Mouse (Mus musculus) embryonic fibroblast, embryonic 13.5 days (primary cell): ENCODE results near the gene Camk2n1. TPM values are rescaled to one million over a fixed set of nuclear protein-coding genes. Genes with fewer than 3 reads are reported as not detected.
A peak's percentile ranks its signal among the peaks of the same experiment; 100 is the strongest.
"Not testable (repeated sequence)": the region's sequence is repeated elsewhere in the genome, so short reads cannot be mapped to it uniquely, and the experiment has no call there.

Experiments
- H3K27ac ChIP-seq: 2 replicates; pipeline ENCODE4 v1.5.1; 2012; ENCODE audit warnings: low read length, control low read depth, inconsistent platforms; ENCODE audit not compliant: insufficient read depth
- H3K4me1 ChIP-seq: 2 replicates; pipeline ENCODE4 v1.6.1; 2011; ENCODE audit warnings: low read length; ENCODE audit not compliant: control insufficient read depth, insufficient read depth
- H3K4me3 ChIP-seq: 2 replicates; pipeline ENCODE4 v1.5.1; 2011; ENCODE audit warnings: mild to moderate bottlenecking, control low read depth, low read length; ENCODE audit not compliant: insufficient read depth
- CTCF ChIP-seq: IDR thresholded peaks from 2 replicates; pipeline ENCODE4 v1.5.1; 2011; ENCODE audit warnings: mild to moderate bottlenecking, control low read depth, low read length, moderate library complexity, borderline replicate concordance; ENCODE audit not compliant: insufficient read depth
- POLR2A ChIP-seq: IDR thresholded peaks from 2 replicates; pipeline ENCODE4 v1.6.1; 2011; ENCODE audit warnings: low read depth, mild to moderate bottlenecking, control low read depth, low read length, moderate library complexity
- polyA plus RNA-seq: library from polyadenylated mRNA; stranded (reverse); fragments of >200 nt; gene quantifications from 2 replicates; pipeline ENCODE4 v1.2.4, GENCODE M21; 2011; ENCODE audit warnings: low read depth; ENCODE audit not compliant: missing spikeins, insufficient read length

Camk2n1 gene
- polyA plus RNA-seq, 1 experiment, result 7.2 TPM

DNA sequence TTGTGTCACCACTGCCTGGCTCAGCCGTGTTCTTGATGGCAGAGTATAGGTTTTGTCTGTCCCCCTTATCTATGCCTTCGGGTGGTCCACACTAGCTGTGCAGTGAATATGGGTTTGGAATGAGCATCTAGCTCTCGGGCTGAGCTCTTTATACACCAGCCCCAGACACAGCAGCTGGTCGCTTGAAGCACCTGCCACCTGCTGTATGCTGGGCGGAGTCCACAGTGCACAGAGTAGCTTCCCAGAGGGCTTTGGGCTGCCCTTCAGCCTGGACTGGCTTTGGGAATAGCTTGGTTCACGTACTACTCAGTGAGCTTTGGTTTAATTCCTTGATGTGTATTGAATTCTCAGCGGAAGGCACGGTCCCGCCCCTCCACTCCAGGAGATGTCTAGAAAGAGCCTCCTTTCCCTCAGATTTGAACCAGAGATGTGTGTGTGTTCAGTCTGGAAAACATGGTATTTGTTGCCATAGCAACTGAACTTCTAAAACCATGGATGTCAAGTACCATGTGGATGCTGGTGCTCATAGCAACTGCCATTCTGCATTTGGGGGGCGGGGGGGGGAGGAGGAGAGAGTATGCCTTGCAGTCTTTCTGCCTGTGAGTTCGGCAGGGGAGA is 35.7 kb upstream of the Camk2n1 start:
- TF ChIP-seq CTCF (no peak), POLR2A (no peak)
- Histone ChIP-seq H3K4me3 (no peak overlapping the region), H3K27ac (no peak overlapping the region), H3K4me1 (no peaks in the 10 kb centered on the region)

DNA sequence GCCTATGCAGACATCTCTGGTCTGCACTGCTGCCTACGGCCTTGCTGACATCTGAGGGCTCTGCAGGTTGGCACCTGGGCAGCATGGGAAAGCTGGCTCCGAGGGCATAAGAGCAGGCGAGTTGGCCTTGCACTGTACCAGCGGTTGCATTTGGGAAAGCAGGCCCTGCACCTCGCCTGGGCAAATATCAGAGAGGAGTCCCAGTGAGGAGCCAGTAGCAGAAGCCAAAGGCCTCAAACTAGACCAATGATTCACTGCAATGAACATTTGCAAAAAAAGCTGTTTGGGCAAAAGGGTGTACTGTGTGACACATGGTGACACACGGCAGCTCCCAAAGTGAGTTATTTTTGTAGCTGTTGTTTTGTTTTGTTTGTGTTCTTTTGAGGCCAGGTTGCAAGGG is 29.1 kb upstream of the Camk2n1 start:
- no peaks in the 10 kb centered on the region for H3K4me1 ChIP-seq

DNA sequence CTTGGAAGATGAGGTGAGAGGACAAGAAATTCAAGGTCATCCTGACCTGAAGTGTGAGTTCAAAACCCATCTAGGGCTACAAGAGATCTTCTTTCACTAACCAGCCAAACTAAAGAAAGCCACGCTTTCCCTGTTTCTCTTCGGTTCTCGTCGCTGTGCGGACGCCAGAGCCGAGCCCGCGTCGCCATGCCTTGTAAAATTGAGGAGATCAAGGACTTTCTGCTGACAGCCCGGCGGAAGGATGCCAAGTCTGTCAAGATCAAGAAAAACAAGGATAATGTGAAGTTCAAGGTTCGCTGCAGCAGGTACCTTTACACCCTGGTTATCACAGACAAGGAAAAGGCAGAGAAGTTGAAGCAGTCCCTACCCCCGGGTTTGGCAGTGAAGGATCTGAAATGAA is 28.5 kb upstream of the Camk2n1 start:
- not testable (repeated sequence) for H3K4me3 ChIP-seq, H3K4me1 ChIP-seq, H3K27ac ChIP-seq

More for the DNA sequence above, 29.1 kb upstream of the Camk2n1 start:
- TF ChIP-seq POLR2A (no peak), CTCF (no peak)
- Histone ChIP-seq H3K4me3 (no peak overlapping the region), H3K27ac (no peak overlapping the region)

DNA sequence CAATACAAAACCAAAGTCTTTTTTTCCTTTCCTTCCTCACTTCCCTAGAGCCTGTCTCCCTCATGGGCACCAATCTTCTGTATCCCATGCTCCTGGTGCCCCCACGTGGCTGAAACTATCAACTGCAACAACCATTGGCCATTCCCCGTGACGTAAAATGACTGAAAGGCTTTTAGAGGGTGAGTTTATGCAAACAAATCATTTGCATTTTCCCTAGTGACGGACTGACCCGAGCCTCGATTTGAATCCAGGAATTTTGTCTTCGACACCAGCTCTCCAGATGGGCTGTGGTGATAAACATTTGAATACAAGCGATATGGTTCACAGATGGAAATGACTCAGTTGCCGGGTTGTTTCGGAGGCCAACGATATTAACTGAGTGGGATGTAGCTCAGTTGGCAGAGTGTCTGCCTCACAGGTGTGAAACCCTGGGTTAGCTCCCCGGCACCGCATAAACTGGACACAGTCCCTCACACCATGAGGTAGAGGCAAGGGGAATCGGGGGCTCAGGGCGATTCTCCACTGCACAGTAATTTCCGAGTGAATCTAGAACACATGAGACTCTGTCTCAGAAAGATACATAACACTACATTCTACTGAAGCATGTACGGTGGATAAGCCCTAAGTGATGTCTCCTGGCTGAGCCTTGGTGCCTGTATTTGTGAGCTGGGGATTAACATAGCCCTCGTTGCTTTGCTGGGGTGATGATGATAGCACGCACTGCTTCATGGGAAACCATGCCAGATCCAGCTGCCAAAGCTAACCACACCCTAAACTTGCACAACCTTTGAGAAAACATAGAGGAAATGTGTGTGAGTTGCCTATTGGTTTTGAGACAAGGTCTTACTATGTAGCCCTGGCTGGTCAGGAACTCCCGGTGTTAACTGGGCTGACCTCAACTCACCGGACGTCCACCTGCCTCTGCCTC is 27.1 kb upstream of the Camk2n1 start:
- Histone ChIP-seq H3K4me1 (no peaks in the 10 kb centered on the region), H3K27ac (no peak overlapping the region), H3K4me3 (no peak overlapping the region)
- TF ChIP-seq CTCF (peak; percentile 69; the same call in 1 of the 2 replicates), POLR2A (no peak)

DNA sequence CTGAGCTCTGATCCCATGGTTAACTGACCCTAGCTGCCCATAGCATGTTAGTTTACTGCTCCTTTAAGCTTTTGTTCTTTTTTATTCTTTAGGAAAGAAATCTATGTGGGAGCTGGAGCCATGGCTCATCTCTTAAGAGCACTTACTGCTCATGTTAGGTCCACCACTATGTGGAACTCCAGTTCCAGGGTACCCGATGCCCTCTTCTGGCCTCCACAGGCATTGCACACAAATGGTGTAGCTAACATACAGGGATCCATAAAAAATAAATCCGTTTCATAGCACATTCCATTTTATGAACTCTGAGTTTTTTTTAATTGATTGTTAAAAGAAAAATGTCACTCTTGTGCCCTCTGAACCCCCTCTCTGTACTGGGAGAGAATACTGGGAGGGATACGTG is 24.3 kb upstream of the Camk2n1 start:
- TF ChIP-seq CTCF (peak; percentile 23; the same call in 1 of the 2 replicates), POLR2A (no peak)
- Histone ChIP-seq H3K4me1 (no peaks in the 10 kb centered on the region), H3K27ac (no peak overlapping the region), H3K4me3 (no peak overlapping the region)

DNA sequence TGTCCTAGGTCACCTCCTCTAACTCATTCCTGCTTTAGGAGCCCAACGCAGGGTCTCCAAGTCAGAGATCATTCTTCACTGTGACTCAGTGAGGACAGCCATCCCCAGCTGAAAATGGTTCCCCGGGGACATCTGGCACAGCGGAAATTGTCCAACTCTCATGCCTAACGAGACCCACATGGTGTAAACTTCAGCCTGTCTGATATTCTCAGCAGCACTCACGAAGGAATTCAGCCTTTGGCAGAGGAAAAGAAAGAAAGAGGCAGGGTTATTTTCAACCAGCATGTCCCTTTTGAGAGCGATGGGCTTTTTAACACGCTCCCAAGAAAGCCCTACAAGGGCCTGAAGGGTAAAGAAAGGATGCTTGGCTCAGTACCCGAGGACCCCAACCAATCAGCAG is 22.8 kb upstream of the Camk2n1 start:
- no peak overlapping the region for H3K4me3 ChIP-seq
- 0 out of 2 replicates have a peak, but pooled peaks cover 4% of the 10 kb centered on the region for H3K4me1 ChIP-seq
- H3K27ac ChIP-seq, result peak overlapping the region; percentile 76
- no peak for TF ChIP-seq CTCF
- no peak for TF ChIP-seq POLR2A

DNA sequence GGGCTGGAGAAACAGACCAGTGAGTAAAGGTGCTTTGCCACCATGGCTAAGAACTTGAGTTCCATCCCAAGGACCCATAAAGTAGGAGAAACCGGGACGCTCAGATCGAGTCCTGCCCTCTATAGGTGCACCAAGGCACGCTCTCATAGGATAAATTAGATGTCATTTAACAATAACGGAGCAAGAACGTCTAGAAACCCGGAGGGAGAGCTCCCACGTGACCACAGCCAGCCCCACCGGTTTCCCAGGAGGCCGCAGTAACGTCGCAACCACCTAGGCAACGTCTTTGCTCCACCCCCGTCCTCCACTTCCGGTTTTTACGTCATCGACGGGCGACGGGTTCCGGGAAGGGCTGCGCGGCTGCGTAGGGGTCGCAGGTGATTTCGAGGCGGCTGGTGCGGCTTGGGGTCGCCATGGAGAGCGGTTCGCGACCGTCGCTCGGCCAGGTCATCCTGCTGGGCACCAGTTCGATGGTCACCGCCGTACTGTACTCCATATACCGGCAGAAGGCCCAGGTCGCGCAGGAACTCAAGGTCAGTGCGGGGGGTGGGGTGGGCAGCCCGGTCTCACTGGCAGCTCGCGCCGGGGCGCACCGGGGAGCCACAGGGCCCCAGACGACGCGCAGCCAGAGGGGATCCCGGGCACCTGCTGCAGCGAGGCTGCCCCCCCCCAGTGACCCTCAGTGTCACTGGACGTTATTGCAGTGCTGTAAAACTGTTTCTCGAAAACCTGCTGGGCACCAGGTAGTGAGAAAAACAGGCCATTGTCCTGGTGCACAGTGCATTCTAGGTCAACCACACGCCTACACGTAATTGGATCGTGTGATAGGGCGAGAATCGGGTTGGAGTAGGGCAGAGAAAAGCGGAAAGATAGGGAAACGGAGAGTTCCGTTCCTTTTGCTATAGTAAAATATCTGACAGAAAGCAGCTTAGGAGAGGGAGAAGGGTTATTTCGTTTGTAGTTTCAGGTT is 19.5 kb upstream of the Camk2n1 start, which contains the start of gene Mul1:
Gene Mul1 (plus strand): TSS at position 325 of the 970 bp plus-strand sequence.
- 0 out of 2 replicates have a peak within 1 kb of the TSS, but pooled peaks have one; percentile 1 for H3K27ac ChIP-seq
- TF ChIP-seq POLR2A, result peak; percentile 65
- no peak for TF ChIP-seq CTCF
- H3K4me1 ChIP-seq, result 0 out of 2 replicates have a peak, but pooled peaks cover 4% of the 10 kb centered on the region
- H3K4me3 ChIP-seq, result peak within 1 kb of the TSS; percentile 87

DNA sequence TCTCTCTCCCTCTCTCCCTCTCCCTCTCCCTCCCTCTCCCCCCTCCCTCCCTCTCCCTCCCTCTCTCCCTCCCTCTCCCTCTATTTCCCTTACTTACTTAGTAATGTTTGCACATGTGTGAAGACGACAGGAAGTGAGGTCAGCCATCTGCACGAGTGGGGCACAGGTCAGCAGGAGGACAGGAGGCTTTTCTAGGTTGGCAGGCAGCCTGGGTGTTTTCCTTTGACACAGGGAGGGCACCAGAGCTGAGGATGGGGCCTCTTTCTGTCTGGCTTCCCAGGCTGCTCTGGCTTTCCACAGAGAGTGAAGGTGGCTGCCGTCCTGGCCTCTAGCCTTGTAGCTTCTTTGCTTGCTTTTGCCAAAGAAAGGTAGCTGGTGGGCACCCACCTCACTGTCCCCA is 14.1 kb upstream of the Camk2n1 start:
- Histone ChIP-seq H3K4me3 (no peak overlapping the region), H3K4me1 (0 out of 2 replicates have a peak, but pooled peaks cover 4% of the 10 kb centered on the region), H3K27ac (no peak overlapping the region)
- TF ChIP-seq CTCF (no peak), POLR2A (no peak)

DNA sequence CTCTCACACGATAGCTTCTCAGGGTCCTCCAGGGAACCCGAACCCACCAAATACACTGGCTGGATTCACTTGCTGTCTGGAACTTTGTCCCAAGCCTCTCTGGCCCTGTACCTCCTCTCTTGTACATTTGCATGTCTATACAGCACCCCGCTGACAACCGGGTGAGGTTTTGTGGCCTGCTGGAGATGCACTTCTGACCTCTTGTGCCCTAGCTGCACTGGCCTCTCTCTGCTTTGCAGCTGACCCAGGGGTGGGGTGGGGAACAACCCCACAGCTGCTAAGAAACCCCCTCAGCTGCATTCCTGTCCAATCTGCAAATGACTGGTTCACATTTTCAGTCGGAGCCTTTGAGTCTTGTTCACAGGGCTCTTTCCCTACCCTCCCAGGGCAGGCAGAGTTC is 9.2 kb upstream of the Camk2n1 start:
- no peaks in the 10 kb centered on the region for H3K4me1 ChIP-seq

More for the DNA sequence above, 9.2 kb upstream of the Camk2n1 start:
- Histone ChIP-seq H3K27ac (no peak overlapping the region), H3K4me3 (no peak overlapping the region)
- TF ChIP-seq CTCF, result no peak
- TF ChIP-seq POLR2A, result no peak
